Mouse (Mus musculus) limb, embryonic 13.5 days (tissue): ENCODE data around the gene Mup8. TPM values are rescaled to one million over a fixed set of nuclear protein-coding genes. Genes with fewer than 3 reads are reported as not detected.
"Not testable (repeated sequence)": the region's sequence is repeated elsewhere in the genome, so short reads cannot be mapped to it uniquely, and the experiment has no call there.

Experiments
- ATAC-seq: fragments of 200-750 bp; cut with Nextera tagmentation; 2 replicates; pipeline ENCODE4 v1.8.0; 2017; ENCODE audit warnings: low read depth, moderate number of reproducible peaks, moderate TSS enrichment; ENCODE audit not compliant: low FRiP score
- H3K27ac ChIP-seq: fragments of 300-500 bp; sonication (generic); 2 replicates; pipeline ENCODE4 v1.5.1; 2015; ENCODE audit warnings: inconsistent platforms, mild to moderate bottlenecking, moderate library complexity
- H3K27me3 ChIP-seq: fragments of 300-500 bp; sonication (generic); 2 replicates; pipeline ENCODE4 v1.6.1; 2015; ENCODE audit warnings: mild to moderate bottlenecking, inconsistent platforms
- H3K36me3 ChIP-seq: fragments of 300-500 bp; sonication (generic); 2 replicates; pipeline ENCODE4 v1.6.1; 2015; ENCODE audit warnings: inconsistent platforms, mild to moderate bottlenecking, moderate library complexity
- H3K4me1 ChIP-seq: fragments of 300-500 bp; sonication (generic); 2 replicates; pipeline ENCODE4 v1.6.1; 2015; ENCODE audit warnings: inconsistent platforms
- H3K4me2 ChIP-seq: fragments of 300-500 bp; sonication (generic); replicated peaks from 2 replicates; pipeline ENCODE4 v1.6.1; 2015; ENCODE audit warnings: inconsistent platforms, mild to moderate bottlenecking, moderate library complexity
- H3K4me3 ChIP-seq: fragments of 300-500 bp; sonication (generic); 2 replicates; pipeline ENCODE4 v1.5.1; 2015; ENCODE audit warnings: moderate library complexity, mild to moderate bottlenecking, inconsistent platforms
- H3K9ac ChIP-seq: fragments of 300-500 bp; sonication (generic); 2 replicates; pipeline ENCODE4 v1.6.1; 2015; ENCODE audit warnings: mild to moderate bottlenecking, inconsistent platforms
- H3K9me3 ChIP-seq: fragments of 300-500 bp; sonication (generic); 2 replicates; pipeline ENCODE4 v1.6.1; 2016; ENCODE audit warnings: inconsistent platforms
- WGBS: fragments of 180-500 bp; shearing (Covaris S2); methylation state at CpG from one replicate; pipeline ENCODE4 v1.1.7; 2015; 5-methylcytosine and 5-hydroxymethylcytosine counted together
- polyA plus RNA-seq: library from polyadenylated mRNA; unstranded; fragments of >200 nt; fragmentation: Nextera tagmentation; extraction: Ambion mirVana; gene quantifications from 2 replicates; pipeline ENCODE4 v1.2.1, GENCODE M21; 2015

Gene Mup8
- polyA plus RNA-seq = 0.23 TPM in 1 of 2 replicates, not detected in the other

GRCm38 (mm10) chr4:60222499-60222898 lies at the start of gene Mup8:
TSS of gene Mup8 (minus strand) at chr4:60222599.
- H3K27ac ChIP-seq, H3K27me3 ChIP-seq, H3K4me2 ChIP-seq, H3K4me1 ChIP-seq, H3K4me3 ChIP-seq, H3K9ac ChIP-seq, ATAC-seq, H3K9me3 ChIP-seq, H3K36me3 ChIP-seq: not testable (repeated sequence)
- 74% methylated on average over 3 of the region's 3 CpGs for WGBS

GRCm38 (mm10) chr4:60265977-60266770 lies 43.8 kb upstream of the Mup8 start:
- H3K4me2 ChIP-seq, ATAC-seq, H3K27ac ChIP-seq, H3K4me3 ChIP-seq, H3K36me3 ChIP-seq, H3K9me3 ChIP-seq, H3K4me1 ChIP-seq, H3K9ac ChIP-seq, H3K27me3 ChIP-seq: not testable (repeated sequence)
- WGBS = 66% methylated on average over 11 of the region's 11 CpGs

DNA sequence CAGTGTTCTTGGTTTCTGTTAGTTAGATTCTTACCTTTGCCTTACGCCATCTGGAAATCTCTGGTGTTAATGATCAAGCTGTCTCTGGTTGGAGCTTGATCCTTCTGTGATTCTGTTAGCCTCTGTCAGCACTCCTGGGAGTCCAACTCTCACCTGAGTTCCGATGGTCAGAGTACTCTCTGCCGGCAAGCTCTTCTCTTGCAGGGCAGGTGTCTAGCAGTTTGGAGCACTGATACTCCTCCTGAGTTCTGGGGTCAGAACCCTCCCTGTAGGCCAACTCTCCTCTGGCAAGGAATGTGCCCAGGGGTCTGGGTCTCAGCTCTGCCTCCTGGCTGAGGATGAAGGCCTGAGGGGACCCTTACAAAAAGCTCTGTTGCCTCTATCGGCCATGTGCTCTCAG lies 40.3 kb upstream of the Mup8 start:
- H3K27me3 ChIP-seq, H3K36me3 ChIP-seq, H3K27ac ChIP-seq, H3K9ac ChIP-seq, H3K4me1 ChIP-seq, ATAC-seq, H3K9me3 ChIP-seq, H3K4me3 ChIP-seq, H3K4me2 ChIP-seq: not testable (repeated sequence)
- 98% methylated on average over 3 of the region's 4 CpGs for WGBS

Other genes starting within 250 kb of the Mup8 start
- gene Mup7, start 152.1 kb downstream of the Mup8 start, polyA plus RNA-seq = not detected in 2 replicates
- gene Mup2, start 68.3 kb downstream of the Mup8 start, polyA plus RNA-seq = 0.27 TPM in 1 of 2 replicates, not detected in the other
- gene Mup9, start 199.4 kb upstream of the Mup8 start, polyA plus RNA-seq = 0.89 TPM in 1 of 2 replicates, not detected in the other